Mouse (Mus musculus) embryonic fibroblast, embryonic 13.5 days (primary cell): ENCODE measurements around the gene Btn1a1.

ENCODE experiments used
- CTCF ChIP-seq: IDR thresholded peaks from 2 replicates; pipeline ENCODE4 v1.5.1; 2011; ENCODE audit warnings: mild to moderate bottlenecking, control low read depth, low read length, moderate library complexity, borderline replicate concordance; ENCODE audit not compliant: insufficient read depth
- POLR2A ChIP-seq: IDR thresholded peaks from 2 replicates; pipeline ENCODE4 v1.6.1; 2011; ENCODE audit warnings: low read depth, mild to moderate bottlenecking, control low read depth, low read length, moderate library complexity

- TF ChIP-seq CTCF = no peak
- TF ChIP-seq POLR2A = peak; percentile 61
Measured at GRCm38 (mm10) chr13:23445561-23446320, 20.0 kb downstream of the Btn1a1 start.
